Mouse (Mus musculus): ENCODE measurements around the gene Lactb.
A peak's percentile ranks its signal among the peaks of the same experiment; 100 is the strongest.

Gene Lactb

GRCm38 (mm10) chr9:66945647-66946641 is 29.3 kb downstream of the Lactb start, which contains the start of gene Rps27l:
Rps27l (plus strand) TSS chr9:66946086.
- Histone ChIP-seq H3K4me1 (replicated peaks; ENCODE audit: low read depth, low read length) (peaks cover 30% of the 10 kb centered on the region), H3K9me3 (ENCODE audit: low read length) (no peaks in the 10 kb centered on the region), H3K27me3 (ENCODE audit: insufficient read depth, low read length) (no peaks in the 10 kb centered on the region), H3K36me3 (ENCODE audit: insufficient read depth, low read length) (peaks cover 23% of the 10 kb centered on the region), H3K4me3 (replicated peaks; ENCODE audit: low read length) (peak within 1 kb of the TSS; percentile 96)
- TF ChIP-seq CTCF (conservative IDR thresholded peaks at IDR 0.05; ENCODE audit: low read length) (no peak), NANOG (IDR thresholded peaks at IDR 0.05; ENCODE audit: borderline replicate concordance, low read length) (no peak), POU5F1 (IDR thresholded peaks at IDR 0.05; ENCODE audit: borderline replicate concordance, low read length) (no peak)

DNA sequence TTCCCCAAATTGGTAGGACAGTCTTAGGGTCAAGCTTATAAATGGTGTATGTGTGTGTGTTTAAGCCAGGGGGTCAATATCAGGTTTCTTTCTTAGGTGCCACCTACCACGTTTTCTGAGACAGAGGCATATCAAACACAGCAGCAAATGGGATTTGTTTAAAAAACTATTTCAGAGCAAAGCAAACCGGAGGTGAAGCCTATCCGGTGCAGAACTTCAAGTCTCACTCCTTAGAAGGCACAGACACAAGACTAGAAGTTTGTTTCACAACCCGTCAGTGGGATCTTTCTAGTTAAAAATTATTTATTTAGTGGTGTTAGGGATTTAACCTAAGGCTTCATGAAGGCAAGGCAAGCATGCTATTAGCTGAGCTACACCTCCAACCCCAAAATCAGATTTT is 30.1 kb downstream of the Lactb start:
- H3K4me3 ChIP-seq (replicated peaks; ENCODE audit: low read length): peak overlapping the region; percentile 96
- peaks cover 30% of the 10 kb centered on the region for H3K4me1 ChIP-seq (replicated peaks; ENCODE audit: low read depth, low read length)
- peaks cover 23% of the 10 kb centered on the region for H3K36me3 ChIP-seq (ENCODE audit: insufficient read depth, low read length)
- H3K9me3 ChIP-seq (ENCODE audit: low read length): no peaks in the 10 kb centered on the region
- H3K27me3 ChIP-seq (ENCODE audit: insufficient read depth, low read length): no peaks in the 10 kb centered on the region
- TF ChIP-seq NANOG (IDR thresholded peaks at IDR 0.05; ENCODE audit: borderline replicate concordance, low read length) (no peak), POU5F1 (IDR thresholded peaks at IDR 0.05; ENCODE audit: borderline replicate concordance, low read length) (no peak), CTCF (conservative IDR thresholded peaks at IDR 0.05; ENCODE audit: low read length) (no peak)

GRCm38 (mm10) chr9:66938836-66939235 is 36.4 kb downstream of the Lactb start:
- peaks cover 3% of the 10 kb centered on the region for H3K27me3 ChIP-seq (ENCODE audit: insufficient read depth, low read length)
- H3K4me3 ChIP-seq (replicated peaks; ENCODE audit: low read length): no peak overlapping the region
- no peaks in the 10 kb centered on the region for H3K9me3 ChIP-seq (ENCODE audit: low read length)
- H3K4me1 ChIP-seq (replicated peaks; ENCODE audit: low read depth, low read length): peaks cover 10% of the 10 kb centered on the region; the same call in 1 of the 2 replicates
- no peaks in the 10 kb centered on the region for H3K36me3 ChIP-seq (ENCODE audit: insufficient read depth, low read length)
- TF ChIP-seq NANOG (IDR thresholded peaks at IDR 0.05; ENCODE audit: borderline replicate concordance, low read length): no peak
- no peak for TF ChIP-seq POU5F1 (IDR thresholded peaks at IDR 0.05; ENCODE audit: borderline replicate concordance, low read length)
- TF ChIP-seq CTCF (conservative IDR thresholded peaks at IDR 0.05; ENCODE audit: low read length): peak; percentile 76

DNA sequence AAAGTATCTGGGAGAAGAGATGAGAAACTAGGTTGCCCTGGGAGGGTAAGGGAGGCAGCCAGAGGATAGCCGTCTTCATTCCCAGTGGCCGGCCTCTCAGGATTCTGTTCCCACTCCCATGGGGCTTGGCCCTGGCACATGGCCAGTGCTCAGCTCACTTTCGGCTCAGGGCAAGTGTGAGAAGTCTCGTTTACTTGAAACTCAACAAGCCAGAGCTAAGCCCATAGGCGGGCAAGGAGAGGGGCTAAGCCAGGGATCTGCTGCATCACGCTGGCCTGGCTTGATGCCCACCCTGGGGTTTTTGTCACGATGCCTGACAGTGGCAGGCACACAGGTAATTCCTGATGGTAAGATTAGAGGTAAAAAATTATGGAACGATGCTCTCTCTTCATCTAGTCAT is 37.8 kb downstream of the Lactb start:
- Histone ChIP-seq H3K36me3 (ENCODE audit: insufficient read depth, low read length) (no peaks in the 10 kb centered on the region), H3K27me3 (ENCODE audit: insufficient read depth, low read length) (peaks cover 3% of the 10 kb centered on the region), H3K9me3 (ENCODE audit: low read length) (no peaks in the 10 kb centered on the region), H3K4me1 (replicated peaks; ENCODE audit: low read depth, low read length) (peaks cover 5% of the 10 kb centered on the region; the same call in 1 of the 2 replicates), H3K4me3 (replicated peaks; ENCODE audit: low read length) (no peak overlapping the region)
- TF ChIP-seq NANOG (IDR thresholded peaks at IDR 0.05; ENCODE audit: borderline replicate concordance, low read length) (no peak), CTCF (conservative IDR thresholded peaks at IDR 0.05; ENCODE audit: low read length) (no peak), POU5F1 (IDR thresholded peaks at IDR 0.05; ENCODE audit: borderline replicate concordance, low read length) (no peak)

DNA sequence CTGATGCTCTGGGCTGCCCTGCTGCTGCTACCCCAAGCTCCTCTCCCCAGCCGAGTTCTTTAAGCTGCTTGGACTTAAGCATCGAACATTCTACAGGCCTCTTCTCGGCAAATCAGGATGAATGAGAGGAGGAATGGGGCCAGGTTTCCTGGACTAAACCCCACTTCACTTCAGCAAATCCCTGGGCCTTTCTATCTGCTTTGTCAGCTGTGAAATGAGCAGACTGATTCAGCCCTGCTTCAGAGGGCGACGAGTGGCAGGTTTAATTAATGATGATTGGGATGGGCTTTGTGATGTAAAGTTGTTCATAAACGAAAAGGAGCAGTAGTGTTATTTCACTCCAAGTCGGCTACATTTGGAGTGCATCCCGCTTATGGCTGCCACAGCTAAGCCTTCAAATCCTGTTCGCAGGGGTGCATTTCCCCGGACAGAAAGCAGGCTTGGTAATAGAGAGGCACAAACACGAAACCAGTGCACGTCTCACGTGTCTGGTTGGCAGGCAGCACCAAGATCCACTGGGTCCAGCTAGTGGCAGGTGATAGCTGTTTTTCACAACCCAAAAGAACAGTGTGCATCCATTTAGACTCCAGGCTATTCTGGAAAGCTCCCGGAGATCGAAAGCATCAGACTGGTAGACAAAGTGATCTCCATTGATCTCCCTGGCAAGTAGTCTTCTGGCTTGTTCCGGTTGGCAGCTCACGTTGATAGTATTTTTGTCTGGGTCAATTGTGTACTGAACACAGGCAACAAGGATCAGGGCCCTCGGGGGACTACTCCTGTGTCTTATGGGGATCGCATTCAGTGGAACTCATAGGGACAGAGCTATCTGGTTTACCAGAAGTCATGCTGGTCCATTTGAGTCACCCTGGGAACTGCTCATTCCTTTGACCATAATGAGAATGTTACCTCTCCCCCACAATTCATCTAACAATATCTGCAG is 41.1 kb downstream of the Lactb start:
- Histone ChIP-seq H3K4me1 (replicated peaks; ENCODE audit: low read depth, low read length) (no peaks in the 10 kb centered on the region), H3K27me3 (ENCODE audit: insufficient read depth, low read length) (peaks cover 3% of the 10 kb centered on the region)
- TF ChIP-seq CTCF (conservative IDR thresholded peaks at IDR 0.05; ENCODE audit: low read length) (no peak), NANOG (IDR thresholded peaks at IDR 0.05; ENCODE audit: borderline replicate concordance, low read length) (no peak), POU5F1 (IDR thresholded peaks at IDR 0.05; ENCODE audit: borderline replicate concordance, low read length) (no peak)

DNA sequence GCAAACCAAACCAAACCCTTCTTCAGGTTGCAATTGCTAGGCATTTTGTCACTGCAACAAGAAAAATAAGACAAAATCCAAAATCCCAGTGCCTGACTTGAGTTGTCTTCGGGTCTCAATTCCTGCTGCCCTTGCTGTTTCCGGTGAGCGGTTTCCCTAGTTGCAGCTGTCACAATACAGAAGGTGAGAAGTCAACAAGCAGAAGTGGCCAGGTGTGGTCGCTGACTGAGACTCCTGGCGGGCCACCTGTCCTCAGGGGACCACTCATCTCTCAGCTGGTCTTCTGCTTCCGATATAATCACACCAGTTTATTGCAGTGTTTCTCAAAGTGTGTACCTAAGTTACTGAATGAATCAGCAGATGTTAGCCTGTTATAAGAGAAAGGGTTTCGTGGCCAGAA is 44.9 kb downstream of the Lactb start:
- no peaks in the 10 kb centered on the region for H3K36me3 ChIP-seq (ENCODE audit: insufficient read depth, low read length)
- TF ChIP-seq POU5F1 (IDR thresholded peaks at IDR 0.05; ENCODE audit: borderline replicate concordance, low read length): no peak
- no peak for TF ChIP-seq CTCF (conservative IDR thresholded peaks at IDR 0.05; ENCODE audit: low read length)
- no peak for TF ChIP-seq NANOG (IDR thresholded peaks at IDR 0.05; ENCODE audit: borderline replicate concordance, low read length)
- no peak overlapping the region for H3K4me3 ChIP-seq (replicated peaks; ENCODE audit: low read length)

More for the DNA sequence above, 41.1 kb downstream of the Lactb start:
- Histone ChIP-seq H3K9me3 (ENCODE audit: low read length) (no peaks in the 10 kb centered on the region), H3K4me3 (replicated peaks; ENCODE audit: low read length) (no peak overlapping the region), H3K36me3 (ENCODE audit: insufficient read depth, low read length) (no peaks in the 10 kb centered on the region)

DNA sequence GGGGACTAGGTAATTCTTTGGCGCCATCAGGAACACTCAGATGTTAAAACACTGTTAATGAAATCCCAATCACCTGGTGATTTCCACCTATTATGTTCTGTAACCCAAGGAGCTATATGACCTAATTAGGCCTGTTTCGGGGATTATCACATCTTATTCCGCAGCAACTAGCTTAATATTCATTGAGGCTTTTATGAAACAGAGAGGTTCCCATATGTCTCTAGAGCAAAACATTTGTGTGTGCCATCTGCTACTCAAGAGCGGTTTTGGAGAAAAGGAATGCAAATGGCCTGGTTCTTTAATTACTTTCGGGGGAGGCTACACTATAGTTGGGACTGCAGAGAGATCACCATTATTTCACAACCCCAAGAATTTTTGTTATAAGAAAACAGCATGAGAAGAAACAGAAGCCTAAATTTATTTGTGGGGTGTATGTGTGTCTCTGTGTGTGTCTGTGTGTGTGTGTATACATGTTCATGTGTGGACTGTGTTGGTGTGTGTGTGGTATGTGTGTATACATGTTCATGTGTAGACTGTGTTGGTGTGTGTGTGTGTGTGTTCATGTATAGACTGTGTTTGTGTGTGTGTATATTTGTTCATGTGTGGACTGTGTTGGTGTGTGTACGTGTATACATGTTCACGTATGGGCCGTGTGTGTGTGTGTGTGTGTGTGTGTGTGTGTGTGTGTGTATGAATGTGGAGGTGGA is 47.4 kb downstream of the Lactb start:
- no peaks in the 10 kb centered on the region for H3K36me3 ChIP-seq (ENCODE audit: insufficient read depth, low read length)
- TF ChIP-seq CTCF (conservative IDR thresholded peaks at IDR 0.05; ENCODE audit: low read length): no peak
- TF ChIP-seq NANOG (IDR thresholded peaks at IDR 0.05; ENCODE audit: borderline replicate concordance, low read length): no peak
- no peak for TF ChIP-seq POU5F1 (IDR thresholded peaks at IDR 0.05; ENCODE audit: borderline replicate concordance, low read length)
- H3K9me3 ChIP-seq (ENCODE audit: low read length): no peaks in the 10 kb centered on the region
- H3K27me3 ChIP-seq (ENCODE audit: insufficient read depth, low read length): no peaks in the 10 kb centered on the region; the same call in 1 of the 2 replicates
- no peaks in the 10 kb centered on the region for H3K4me1 ChIP-seq (replicated peaks; ENCODE audit: low read depth, low read length)
- H3K4me3 ChIP-seq (replicated peaks; ENCODE audit: low read length): no peak overlapping the region

More for the DNA sequence above, 44.9 kb downstream of the Lactb start:
- Histone ChIP-seq H3K4me1 (replicated peaks; ENCODE audit: low read depth, low read length) (no peaks in the 10 kb centered on the region), H3K9me3 (ENCODE audit: low read length) (no peaks in the 10 kb centered on the region), H3K27me3 (ENCODE audit: insufficient read depth, low read length) (no peaks in the 10 kb centered on the region; the same call in 1 of the 2 replicates)

Measured in E14TG2a.4 (cell line).